Mouse (Mus musculus) mouse embryonic stem cell (cell line): Measurements from ENCODE around the gene Timp1.

Experiments used
- in situ Hi-C, 2 experiments: fragments of 300-500 bp; cut with MboI; formaldehyde crosslinking; loops; 1 replicate in 1 of 2; 3 replicates in 1 of 2; pipeline ENCODE4 v1.14.3; 2019 to 2020; ENCODE audit warnings: low sequenced_read_pairs in 2 of 2, low pct_unique_long_range_greater_than_20kb in 1 of 2, mixed read lengths in 1 of 2; ENCODE audit not compliant: unreplicated experiment in 1 of 2

Timp1 gene

DNA sequence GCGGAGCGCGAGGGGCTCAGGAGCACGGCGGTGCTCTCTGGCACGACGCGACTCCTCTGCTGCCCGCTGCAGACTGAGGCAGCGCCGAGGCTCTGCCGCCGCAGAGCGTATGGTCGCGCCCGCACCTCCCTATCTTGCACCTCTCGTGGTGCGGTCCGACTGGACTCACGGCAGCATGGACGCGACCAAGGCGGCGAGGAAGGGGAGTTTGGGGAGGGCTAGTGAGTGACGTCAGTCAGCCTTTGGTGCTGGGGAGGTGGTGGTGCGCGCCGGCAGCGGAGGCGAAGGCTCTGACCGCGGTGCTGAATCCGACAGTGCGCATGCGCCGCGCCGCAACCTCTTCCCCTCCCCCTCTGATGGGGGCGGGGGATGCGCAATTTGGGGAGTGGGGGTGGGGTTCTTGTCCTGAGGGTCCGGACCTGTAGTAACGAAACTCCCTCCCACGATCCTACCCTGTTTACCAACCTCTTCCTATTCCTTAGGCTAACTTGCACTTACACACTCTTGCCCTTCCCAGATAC, 50.9 kb downstream of the Timp1 start, which contains the start of gene Syn1:
Gene Syn1, minus strand, starts transcription at position 161 of the 521 bp plus-strand sequence.
- in situ Hi-C loops = no loop called here

DNA sequence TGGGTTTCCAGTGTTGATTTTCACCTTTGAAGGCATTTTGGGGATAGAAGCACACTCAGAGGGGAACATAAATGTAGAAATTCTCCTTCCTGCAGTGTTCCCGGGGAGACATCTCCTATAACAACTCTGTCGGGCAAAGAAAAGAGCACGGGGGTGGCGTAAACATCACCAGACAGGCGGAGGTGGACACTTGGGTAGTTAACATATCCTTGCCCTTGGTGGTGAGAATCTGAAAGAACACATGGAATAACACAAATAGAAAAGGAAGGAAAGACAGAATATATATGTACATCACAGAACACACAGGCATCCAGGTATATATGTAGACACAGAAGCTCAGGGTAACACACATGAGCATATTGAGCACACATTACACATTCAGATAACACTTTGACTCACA, 51.4 kb downstream of the Timp1 start:
- in situ Hi-C loops = no loop called here

DNA sequence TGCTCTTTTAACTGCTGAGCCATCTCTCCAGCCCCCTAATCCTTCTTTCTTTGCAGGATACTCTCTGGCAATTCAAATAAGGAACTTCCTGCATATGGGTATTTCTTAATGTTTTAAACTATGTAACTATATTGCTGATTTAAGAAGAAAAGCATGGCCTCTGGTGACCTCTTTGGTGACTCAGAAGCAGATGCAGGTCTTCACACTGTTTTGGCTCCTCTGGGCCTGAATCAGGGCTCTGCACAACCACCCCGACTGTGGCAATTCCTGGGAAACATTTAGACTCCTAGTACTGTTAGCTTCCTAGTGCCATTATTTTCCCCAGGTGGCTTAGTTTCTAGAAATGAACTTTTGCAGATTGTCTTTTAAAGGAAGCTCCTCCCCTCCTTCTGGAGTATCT, 53.5 kb downstream of the Timp1 start:
- in situ Hi-C loops = no loop called here
